ENCODE assay signal across 32 mouse cellular contexts in the genomic region with DNA sequence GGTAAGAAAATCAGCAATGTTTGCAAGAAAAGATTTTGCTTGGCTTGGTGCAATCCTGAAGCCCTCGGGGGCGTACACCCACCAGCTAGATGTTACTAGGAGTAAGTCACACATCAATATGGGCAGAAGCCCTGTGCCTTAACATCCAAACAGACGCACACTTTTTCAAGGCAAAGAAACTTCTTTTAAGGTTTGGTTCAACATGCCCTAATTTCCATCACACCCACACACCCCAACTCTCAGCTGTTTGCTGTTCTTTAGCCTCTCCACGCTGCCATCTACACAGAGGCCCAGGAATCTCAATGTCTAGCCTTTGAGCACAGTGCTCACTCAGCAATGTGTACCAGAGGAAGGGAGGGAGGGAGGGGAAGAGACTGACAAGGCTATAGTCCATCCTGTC. TPM values are rescaled to one million over a fixed set of nuclear protein-coding genes. Genes with fewer than 3 reads are reported as not detected.
DNase-seq lines count a peak whose midpoint lies in the region; ATAC-seq lines count a peak whose summit lies in the region.
"Had no signal": no experiment of that assay in that cellular context is flagged by ENCODE, and none has a peak within 500 bp of the region (broad histone marks: within the 10 kb centered on the region; RNA-seq: fewer than 3 reads in every experiment).

No protein-coding gene starts in this region.

- peaks cover 6% of the 10 kb centered on the region; the same call in 1 of the 2 replicates for H3K4me1 ChIP-seq in midbrain, embryonic 15.5 days
- H3K4me1 ChIP-seq: embryonic facial prominence, embryonic 10.5 days; embryonic facial prominence, embryonic 13.5 days; forebrain, embryonic 15.5 days; heart, embryonic 15.5 days had no signal

- H3K9ac ChIP-seq in midbrain, embryonic 15.5 days, result no peak overlapping the region
- H3K9ac ChIP-seq: embryonic facial prominence, embryonic 13.5 days; forebrain, embryonic 12.5 days; forebrain, embryonic 15.5 days; heart, embryonic 15.5 days; hindbrain, embryonic 13.5 days had no signal

- peak; percentile 35 for DNase-seq in layer of hippocampus, adult 9-11 months
- DNase-seq in layer of hippocampus, postnatal 10 days (ENCODE audit: low spot score in 2 of 2), result no peak
- peak; percentile 40 to 59 for DNase-seq in left cerebral cortex, adult 9 months (ENCODE audit: low spot score in 2 of 2)
- no peak for DNase-seq in left cerebral cortex, postnatal 10 days (ENCODE audit: extremely low spot score in 1 of 2, low spot score in 2 of 2)
- DNase-seq in right cerebral cortex, adult 2 months (ENCODE audit: low spot score in 2 of 2), result peak; percentile 41 to 66
- no peak for DNase-seq in right cerebral cortex, postnatal 14 days
- DNase-seq: adrenal gland, adult 2 months; adrenal gland, postnatal 14 days; cerebellum, adult 11-12 months; cerebellum, adult 8-10 months; cerebellum, postnatal 10 days; cerebellum, postnatal 36 days; embryo, embryonic 11 days; gastrocnemius, adult 2 months; gastrocnemius, postnatal 14 days; heart, adult 11 months; heart, postnatal 10 days; heart, postnatal 36 days had no signal

- H3K4me3 ChIP-seq in midbrain, embryonic 15.5 days, result no peak overlapping the region
- H3K4me3 ChIP-seq: embryonic facial prominence, embryonic 10.5 days; embryonic facial prominence, embryonic 13.5 days; erythroblast, embryonic 14.5 days; forebrain, embryonic 12.5 days; forebrain, embryonic 15.5 days; gastrocnemius, adult 2 months; heart, embryonic 15.5 days; hindbrain, embryonic 10.5 days; hindbrain, embryonic 13.5 days had no signal

- no peak overlapping the region for H3K27ac ChIP-seq in midbrain, embryonic 15.5 days
- H3K27ac ChIP-seq: embryonic facial prominence, embryonic 10.5 days; embryonic facial prominence, embryonic 13.5 days; forebrain, embryonic 12.5 days; forebrain, embryonic 15.5 days; gastrocnemius, adult 2 months; heart, embryonic 15.5 days; hindbrain, embryonic 10.5 days; hindbrain, embryonic 13.5 days had no signal

- no peaks in the 10 kb centered on the region for H3K27me3 ChIP-seq in midbrain, embryonic 15.5 days (replicated peaks)
- H3K27me3 ChIP-seq: embryonic facial prominence, embryonic 13.5 days had no signal

- H3K4me2 ChIP-seq in midbrain, embryonic 15.5 days, result no peak overlapping the region
- H3K4me2 ChIP-seq: embryonic facial prominence, embryonic 13.5 days; forebrain, embryonic 12.5 days; forebrain, embryonic 15.5 days; heart, embryonic 11.5 days; heart, embryonic 15.5 days; hindbrain, embryonic 13.5 days had no signal

- H3K36me3 ChIP-seq in midbrain, embryonic 15.5 days (replicated peaks), result no peaks in the 10 kb centered on the region
- H3K36me3 ChIP-seq: embryonic facial prominence, embryonic 10.5 days; embryonic facial prominence, embryonic 13.5 days; forebrain, embryonic 12.5 days; forebrain, embryonic 15.5 days; heart, embryonic 15.5 days; hindbrain, embryonic 10.5 days; hindbrain, embryonic 13.5 days had no signal

- no peaks in the 10 kb centered on the region for H3K9me3 ChIP-seq in midbrain, embryonic 15.5 days
- H3K9me3 ChIP-seq: embryonic facial prominence, embryonic 10.5 days; embryonic facial prominence, embryonic 13.5 days; forebrain, embryonic 12.5 days; forebrain, embryonic 15.5 days; heart, embryonic 15.5 days; hindbrain, embryonic 10.5 days; hindbrain, embryonic 13.5 days had no signal

- 79% methylated on average over 4 of the region's 4 CpGs for WGBS in midbrain, embryonic 15.5 days

- ATAC-seq in midbrain, embryonic 15.5 days (replicated peaks), result no peak
- ATAC-seq: CD4-positive, CD25-positive, alpha-beta regulatory T cell, adult 4 months; forebrain, embryonic 15.5 days; hindbrain, embryonic 16.5 days had no signal

- intact Hi-C loops in left cerebral cortex, postnatal 10 days (cut with DNase I), result no loop called here

RNA-seq across cellular contexts. Expression of a gene that starts 28.2 kb away (rescaled TPM):
- 10 to 100 TPM; 91.4 to 98.4 TPM for total RNA-seq in layer of hippocampus, postnatal 10 days (2021)
- 100 to 1,000 TPM; 111 to 114 TPM for total RNA-seq in left cerebral cortex, postnatal 10 days (2021)
- 6.2 and 6.8 TPM in 2 replicates for polyA plus RNA-seq in midbrain, embryonic 15.5 days (2015; fragmentation: Nextera tagmentation; extraction: Ambion mirVana)
- total RNA-seq: MEL had no signal
- polyA plus RNA-seq: C2C12; erythroblast, embryonic 14.5 days had no signal

Comparison
In these comparisons a context has a peak if more than half of its experiments do, and no peak if none do; other contexts are left out.
1. DNase-seq: peak in layer of hippocampus, adult 9-11 months (single experiment), left cerebral cortex, adult 9 months (2 of 2) and right cerebral cortex, adult 2 months (2 of 2); none in layer of hippocampus, postnatal 10 days (0 of 2), left cerebral cortex, postnatal 10 days (0 of 2) and right cerebral cortex, postnatal 14 days (single experiment).